Mouse (Mus musculus) embryonic facial prominence, embryonic 10.5 days (tissue): ENCODE measurements at regions not wholly inside any gene's neighbourhood (a gene's known extent, or its start where the extent isn't known, plus 50 kb on each side); places are given as distances from the start of the nearest gene placed in this dataset.

Experiments used
- DNase-seq: peaks from one replicate; pipeline ENCODE4 v3.0.0-alpha.2; 2017; ENCODE audit warnings: low spot score
- H3K27ac ChIP-seq: fragments of 300-500 bp; sonication (generic); replicated peaks from 2 replicates; pipeline ENCODE4 v1.5.1; 2016; ENCODE audit warnings: mild to moderate bottlenecking
- H3K27me3 ChIP-seq: fragments of 300-500 bp; sonication (generic); replicated peaks from 2 replicates; pipeline ENCODE4 v1.6.1; 2016; ENCODE audit warnings: low read depth, mild to moderate bottlenecking; ENCODE audit not compliant: poor library complexity, severe bottlenecking
- H3K36me3 ChIP-seq: fragments of 300-500 bp; sonication (generic); replicated peaks from 2 replicates; pipeline ENCODE4 v1.6.1; 2016; ENCODE audit warnings: mild to moderate bottlenecking, moderate library complexity
- H3K4me1 ChIP-seq: fragments of 300-500 bp; sonication (generic); 2 replicates; pipeline ENCODE4 v1.6.1; 2016
- H3K4me3 ChIP-seq: fragments of 300-500 bp; sonication (generic); 2 replicates; pipeline ENCODE4 v1.5.1; 2016; ENCODE audit warnings: mild to moderate bottlenecking, moderate library complexity
- H3K9me3 ChIP-seq: fragments of 300-500 bp; sonication (generic); 2 replicates; pipeline ENCODE4 v1.6.1; 2016; ENCODE audit warnings: mild to moderate bottlenecking
- WGBS: fragments of 180-500 bp; shearing (Covaris S2); methylation state at CpG from one replicate; pipeline ENCODE4 v1.1.7; 2016; 5-methylcytosine and 5-hydroxymethylcytosine counted together

DNA sequence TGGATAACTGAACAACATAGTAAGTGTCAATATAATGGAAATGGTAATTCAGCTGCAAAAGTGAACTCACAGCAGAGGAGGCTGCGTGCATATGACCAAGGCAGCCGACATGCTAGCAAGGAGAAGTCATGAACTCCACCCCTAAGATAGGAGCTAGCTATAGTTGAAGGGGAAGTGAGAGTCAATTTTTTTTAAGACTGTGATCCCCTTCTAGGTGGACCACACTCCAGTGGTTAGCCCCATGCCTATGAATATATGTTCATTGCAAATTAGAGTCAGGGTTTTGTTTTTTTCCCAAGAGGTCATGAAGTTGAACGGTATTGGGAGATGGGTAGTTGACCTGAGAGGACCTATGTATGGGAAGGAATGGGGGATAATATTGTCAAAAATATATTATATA lies 451.4 kb downstream of the Mdfic start:
- H3K27ac ChIP-seq: no peak overlapping the region
- 95% methylated on average over 3 of the region's 3 CpGs for WGBS
- H3K9me3 ChIP-seq: no peaks in the 10 kb centered on the region
- no peaks in the 10 kb centered on the region; the same call in 1 of the 2 replicates for H3K4me1 ChIP-seq
- no peak overlapping the region for H3K4me3 ChIP-seq
- no peak for DNase-seq
- H3K27me3 ChIP-seq: no peaks in the 10 kb centered on the region
- no peaks in the 10 kb centered on the region for H3K36me3 ChIP-seq

DNA sequence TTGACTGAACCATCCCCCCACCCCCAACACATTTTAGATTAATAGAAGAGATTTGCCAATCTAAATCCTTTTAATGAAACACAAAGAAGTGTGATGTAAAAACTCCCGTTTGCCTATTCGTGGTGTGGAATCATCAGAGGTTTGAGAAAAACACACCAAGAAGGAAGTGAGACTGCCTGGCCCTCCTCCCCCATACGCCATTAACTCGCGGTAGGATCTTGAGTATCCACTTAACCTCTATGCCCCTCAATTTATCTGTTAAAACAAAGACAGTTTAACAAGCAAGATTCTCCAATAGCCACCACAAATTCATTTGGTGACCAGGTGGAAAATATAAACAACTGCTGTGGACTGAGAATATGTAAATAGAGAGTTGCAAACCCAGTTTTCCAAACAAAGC lies 456.9 kb downstream of the Mdfic start:
- Histone ChIP-seq H3K27me3 (no peaks in the 10 kb centered on the region), H3K27ac (no peak overlapping the region), H3K36me3 (no peaks in the 10 kb centered on the region), H3K4me1 (peaks cover 7% of the 10 kb centered on the region; the same call in 1 of the 2 replicates), H3K4me3 (no peak overlapping the region), H3K9me3 (no peaks in the 10 kb centered on the region)
- no peak for DNase-seq
- 47% methylated on average over 5 of the region's 5 CpGs for WGBS

DNA sequence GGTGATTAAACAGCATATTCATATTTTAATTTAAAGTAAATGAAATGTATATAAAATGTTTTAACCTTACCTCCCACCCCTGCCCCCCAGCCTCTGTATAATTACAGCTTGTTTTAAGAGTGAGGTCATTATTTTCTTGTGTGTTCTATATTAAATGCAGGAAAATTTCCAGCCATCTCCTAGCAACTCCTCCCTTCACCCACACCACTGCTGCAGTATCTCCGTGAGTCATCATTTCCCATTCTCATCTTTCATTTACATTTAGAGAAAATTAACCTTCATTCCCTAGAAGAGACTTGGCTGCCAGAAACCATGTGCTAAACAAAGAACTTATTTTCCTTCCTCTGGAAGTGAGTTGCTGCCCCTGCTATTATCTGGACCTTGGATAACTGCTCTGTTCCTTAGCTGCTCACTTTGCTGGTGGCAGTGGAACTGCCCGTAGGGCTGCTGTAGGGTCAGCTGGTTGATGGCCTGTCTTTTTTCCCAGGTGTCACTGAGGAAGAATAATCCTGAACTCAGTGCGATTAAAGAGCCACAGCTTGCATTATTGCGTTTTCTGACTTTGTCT lies 467.6 kb downstream of the Mdfic start:
- 58% methylated on average over 4 of the region's 4 CpGs for WGBS
- no peak for DNase-seq
- Histone ChIP-seq H3K4me1 (peaks cover 6% of the 10 kb centered on the region; the same call in 1 of the 2 replicates), H3K36me3 (no peaks in the 10 kb centered on the region), H3K9me3 (no peaks in the 10 kb centered on the region), H3K4me3 (no peak overlapping the region), H3K27ac (no peak overlapping the region), H3K27me3 (no peaks in the 10 kb centered on the region)

DNA sequence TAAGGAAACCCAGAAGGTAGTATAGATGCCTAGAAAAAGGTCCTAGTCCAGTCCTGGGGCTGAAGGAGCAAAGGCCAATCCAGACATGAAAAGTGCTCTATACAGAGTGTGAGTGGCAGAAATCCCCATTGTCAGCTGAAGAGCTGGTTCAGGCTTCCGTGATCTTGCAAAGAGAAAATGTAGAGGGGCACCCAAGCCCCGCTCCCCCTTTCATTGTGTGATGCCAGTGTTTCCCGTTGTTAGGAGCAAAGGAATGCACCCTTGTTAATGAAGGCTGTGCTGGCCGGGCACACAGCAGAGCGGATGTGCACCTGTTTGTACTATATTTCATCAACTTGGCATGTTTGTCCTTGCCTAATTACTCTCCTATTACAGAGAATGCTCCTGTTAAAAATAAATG lies 492.5 kb downstream of the Mdfic start:
- DNase-seq: peak; percentile 28
- no peak overlapping the region for H3K4me3 ChIP-seq
- WGBS: 50% methylated on average over 5 of the region's 5 CpGs
- no peak overlapping the region for H3K27ac ChIP-seq
- H3K27me3 ChIP-seq: no peaks in the 10 kb centered on the region
- H3K4me1 ChIP-seq: peaks cover 12% of the 10 kb centered on the region
- no peaks in the 10 kb centered on the region for H3K36me3 ChIP-seq
- no peaks in the 10 kb centered on the region for H3K9me3 ChIP-seq

DNA sequence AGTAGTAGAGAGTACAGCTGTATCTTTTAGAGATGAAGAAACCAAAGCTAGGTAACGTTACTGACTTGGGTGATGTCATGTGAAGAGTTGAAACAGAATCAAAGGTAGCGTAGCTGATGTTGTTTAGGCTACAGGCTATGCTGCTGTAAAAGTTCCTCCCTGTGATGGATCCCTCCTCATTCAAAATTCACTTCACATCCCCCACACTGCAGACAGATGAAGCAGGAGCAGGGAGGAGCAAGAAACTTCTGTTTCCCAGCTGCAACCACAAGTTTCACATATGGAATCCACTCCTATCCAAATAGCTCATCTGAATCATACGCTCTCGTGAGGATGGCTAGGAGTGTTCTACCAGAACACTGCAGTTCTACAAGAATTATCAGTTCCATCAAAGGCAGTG lies 493.2 kb downstream of the Mdfic start:
- Histone ChIP-seq H3K9me3 (no peaks in the 10 kb centered on the region), H3K27me3 (no peaks in the 10 kb centered on the region), H3K36me3 (no peaks in the 10 kb centered on the region), H3K4me3 (no peak overlapping the region), H3K4me1 (peaks cover 12% of the 10 kb centered on the region), H3K27ac (0 out of 2 replicates have a peak overlapping the region, but pooled peaks have one; percentile 40)
- 84% methylated on average over 4 of the region's 4 CpGs for WGBS
- DNase-seq: no peak

DNA sequence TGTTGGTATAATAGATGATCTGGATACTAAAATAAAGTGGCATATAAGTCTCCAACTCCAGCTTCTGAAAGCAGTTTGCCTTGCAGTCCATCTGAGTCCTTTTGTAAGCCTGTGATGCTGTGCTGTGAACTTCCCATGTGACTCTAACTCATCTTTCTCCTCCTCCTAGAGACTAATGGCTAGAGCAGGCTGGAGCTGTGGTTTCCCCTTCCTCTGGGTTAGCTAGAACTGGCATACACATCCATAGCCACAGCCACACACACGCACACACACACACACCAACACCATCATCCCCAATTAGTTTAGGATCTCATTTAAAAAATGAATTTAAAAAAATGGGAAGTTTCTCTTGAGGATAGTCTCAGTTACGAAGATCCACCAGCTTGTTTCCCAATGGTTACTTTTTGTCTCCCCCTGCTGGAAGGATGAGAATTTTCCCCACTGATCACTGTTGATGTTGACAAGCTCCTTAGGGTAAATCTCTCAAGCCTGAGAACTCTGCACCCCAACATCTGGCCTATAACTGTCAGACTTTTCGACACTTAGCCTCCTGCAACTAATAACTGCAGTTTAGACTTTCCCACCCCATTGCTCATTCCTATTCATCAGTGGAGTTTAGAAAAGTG lies 500.7 kb downstream of the Mdfic start:
- WGBS: 38% methylated on average over 3 of the region's 3 CpGs
- Histone ChIP-seq H3K36me3 (no peaks in the 10 kb centered on the region), H3K4me3 (no peak overlapping the region), H3K27ac (no peak overlapping the region), H3K9me3 (no peaks in the 10 kb centered on the region), H3K4me1 (no peaks in the 10 kb centered on the region), H3K27me3 (no peaks in the 10 kb centered on the region)
- DNase-seq: peak; percentile 19
